Mouse (Mus musculus): Measurements from ENCODE around the gene Prss32.
A peak's percentile ranks its signal among the peaks of the same experiment; 100 is the strongest.
"Not testable (repeated sequence)": the region's sequence is repeated elsewhere in the genome, so short reads cannot be mapped to it uniquely, and the experiment has no call there.

Gene Prss32

GRCm38 (mm10) chr17:23843141-23843811, 379 bp upstream of the Prss32 start:
- DNase-seq, result no peak

- no peak for DNase-seq
These were observed 6.4 kb downstream of the Prss32 start for GRCm38 (mm10) chr17:23850028-23850427.

GRCm38 (mm10) chr17:23850853-23851749, 7.4 kb downstream of the Prss32 start:
- DNase-seq, result peak; percentile 83

- DNase-seq, result peak; percentile 75
These were observed 9.6 kb downstream of the Prss32 start for GRCm38 (mm10) chr17:23853292-23853691.

- no peak for DNase-seq
These were observed 10.6 kb downstream of the Prss32 start for GRCm38 (mm10) chr17:23854229-23854765.

- no peak for DNase-seq
These were observed 13.5 kb downstream of the Prss32 start for GRCm38 (mm10) chr17:23857193-23857592.

GRCm38 (mm10) chr17:23857913-23858312, 14.3 kb downstream of the Prss32 start:
- no peak for DNase-seq

- no peak for DNase-seq
These were observed 19.3 kb downstream of the Prss32 start for GRCm38 (mm10) chr17:23862926-23863325.

- DNase-seq, result no peak
These were observed 24.1 kb downstream of the Prss32 start, which contains the start of gene Prss21 for GRCm38 (mm10) chr17:23867756-23868155. Gene Prss21, plus strand, starts transcription at chr17:23868056.

- DNase-seq, result no peak
These were observed 24.9 kb downstream of the Prss32 start for GRCm38 (mm10) chr17:23868513-23868912.

GRCm38 (mm10) chr17:23873884-23874856, 30.5 kb downstream of the Prss32 start:
- DNase-seq, result peak; percentile 83

- no peak for DNase-seq
These were observed 33.1 kb downstream of the Prss32 start for GRCm38 (mm10) chr17:23876741-23877140.

- no peak for DNase-seq
These were observed 33.5 kb downstream of the Prss32 start for GRCm38 (mm10) chr17:23877166-23877565.

- not testable (repeated sequence) for DNase-seq
These were observed 36.9 kb downstream of the Prss32 start, which contains the start of the genes Dcpp1 and Dcpp2 for GRCm38 (mm10) chr17:23880576-23880975. Gene Dcpp1, plus strand, starts transcription at chr17:23880876. Gene Dcpp2, plus strand, starts transcription at chr17:23880880.

Measured in lung, postnatal 10 days (tissue).